Mouse (Mus musculus): ENCODE results near the gene Ttf2.

The Ttf2 gene

GRCm38 (mm10) chr3:100911498-100912213 is 57.8 kb downstream of the Ttf2 start:
- no peak for DNase-seq (ENCODE audit: low spot score)

DNA sequence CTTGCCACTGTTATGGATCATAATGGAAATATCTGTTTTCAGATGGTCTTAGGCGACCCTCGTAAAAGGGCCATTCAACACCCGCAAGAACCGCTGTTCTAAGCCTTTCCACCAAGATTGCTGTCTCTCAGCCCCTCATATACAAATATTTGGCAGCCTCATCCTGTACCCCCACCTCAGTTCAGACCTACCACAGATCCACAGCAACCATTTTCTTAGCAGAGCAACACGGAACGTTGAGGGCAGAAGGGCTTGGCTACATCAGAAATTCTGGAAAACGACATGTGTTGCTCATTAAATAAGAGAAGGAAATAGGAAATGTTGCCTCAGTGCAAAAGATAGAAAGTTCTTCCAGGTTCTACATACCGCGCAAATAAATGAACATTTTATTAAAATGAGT is 58.4 kb downstream of the Ttf2 start:
- DNase-seq (ENCODE audit: low spot score), result no peak

- no peak for DNase-seq (ENCODE audit: low spot score)
Measured at GRCm38 (mm10) chr3:100910621-100911020, 58.8 kb downstream of the Ttf2 start.

GRCm38 (mm10) chr3:100908594-100908993 is 60.9 kb downstream of the Ttf2 start:
- DNase-seq (ENCODE audit: low spot score), result no peak

- no peak for DNase-seq (ENCODE audit: low spot score)
Measured at GRCm38 (mm10) chr3:100906916-100907315, 62.5 kb downstream of the Ttf2 start.

- DNase-seq (ENCODE audit: low spot score), result no peak
Measured at GRCm38 (mm10) chr3:100906128-100906527, 63.3 kb downstream of the Ttf2 start.

- DNase-seq (ENCODE audit: low spot score), result no peak
Measured at GRCm38 (mm10) chr3:100895500-100895899, 74.0 kb downstream of the Ttf2 start.

GRCm38 (mm10) chr3:100892383-100893335 is 76.8 kb downstream of the Ttf2 start:
- DNase-seq (ENCODE audit: low spot score), result no peak

DNA sequence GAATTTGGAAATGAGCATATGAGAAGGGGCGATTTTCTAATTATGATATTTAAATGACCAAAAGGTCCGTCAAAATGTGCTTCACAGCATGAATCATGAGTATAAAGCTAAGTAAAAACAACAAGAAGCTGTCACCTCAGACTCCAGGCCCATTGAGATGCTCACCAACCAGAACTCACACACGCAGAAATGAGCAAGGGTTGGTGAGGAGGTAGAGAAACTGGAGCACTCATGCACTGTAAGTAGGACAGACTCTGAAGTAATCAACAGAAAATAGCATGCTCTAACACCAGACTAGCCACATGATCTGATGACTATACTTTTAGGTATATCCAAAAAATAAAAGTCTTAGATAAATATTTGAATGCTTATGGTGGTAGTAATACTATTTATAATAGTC is 79.1 kb downstream of the Ttf2 start:
- DNase-seq (ENCODE audit: low spot score), result no peak

GRCm38 (mm10) chr3:100889234-100889633 is 80.2 kb downstream of the Ttf2 start:
- no peak for DNase-seq (ENCODE audit: low spot score)
